Mouse (Mus musculus) lung, adult 18-20 months (tissue): ENCODE measurements around the gene Tle6.

ENCODE experiments used
- DNase-seq, 2 experiments: peaks; one replicate each; pipeline ENCODE4 v3.0.0; 2022; ENCODE audit warnings: mixed read lengths in 2 of 2

The Tle6 gene

GRCm38 (mm10) chr10:81559627-81560539 is 41.0 kb downstream of the Tle6 start:
- peak; percentile 70 to 76 for DNase-seq

GRCm38 (mm10) chr10:81559163-81559626 is 41.7 kb downstream of the Tle6 start, which contains the start of gene Aes:
Gene Aes, plus strand, starts transcription at chr10:81559488.
- peak; percentile 84 to 89 for DNase-seq

DNA sequence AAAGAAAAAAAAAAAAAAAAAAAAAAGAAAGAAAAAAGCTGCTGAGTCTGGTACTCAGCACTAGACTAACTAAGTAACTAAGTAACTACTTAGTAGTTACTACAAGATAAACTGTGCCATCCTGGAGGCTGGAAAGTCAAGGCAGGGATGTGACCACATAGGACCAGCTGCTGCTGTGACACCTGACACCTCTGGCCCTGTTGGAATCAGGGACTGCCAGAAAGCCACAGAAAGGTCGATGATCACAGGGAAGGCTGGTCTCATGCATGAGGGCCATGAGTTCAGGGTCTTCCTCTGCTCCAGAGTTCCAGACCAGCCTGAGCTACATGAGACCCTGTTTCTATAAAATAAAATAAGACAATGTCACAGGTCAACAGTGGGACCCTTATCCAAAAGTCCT is 43.4 kb downstream of the Tle6 start:
- no peak for DNase-seq

DNA sequence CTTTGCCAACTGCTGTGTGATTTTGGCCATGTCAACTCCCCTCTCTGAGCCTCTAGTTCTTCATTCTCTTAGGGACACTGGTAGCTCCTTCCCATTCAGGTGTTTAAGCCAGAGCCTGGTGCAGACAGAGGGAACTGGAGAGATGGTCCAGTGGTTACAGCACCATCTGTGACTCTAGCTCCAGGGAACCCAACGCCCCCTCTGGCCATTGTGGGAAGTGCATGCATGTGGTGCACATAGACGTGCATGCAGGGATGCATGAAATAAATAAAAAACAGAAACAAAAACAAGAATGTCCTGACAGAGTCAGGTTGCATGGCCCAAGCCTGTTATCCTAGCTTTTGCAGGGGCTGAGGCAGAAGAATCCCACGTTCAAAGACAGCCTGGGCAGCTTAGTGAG is 44.6 kb downstream of the Tle6 start:
- no peak for DNase-seq

GRCm38 (mm10) chr10:81553807-81554755 is 46.8 kb downstream of the Tle6 start:
- no peak for DNase-seq

GRCm38 (mm10) chr10:81553232-81553631 is 47.6 kb downstream of the Tle6 start:
- DNase-seq = no peak

DNA sequence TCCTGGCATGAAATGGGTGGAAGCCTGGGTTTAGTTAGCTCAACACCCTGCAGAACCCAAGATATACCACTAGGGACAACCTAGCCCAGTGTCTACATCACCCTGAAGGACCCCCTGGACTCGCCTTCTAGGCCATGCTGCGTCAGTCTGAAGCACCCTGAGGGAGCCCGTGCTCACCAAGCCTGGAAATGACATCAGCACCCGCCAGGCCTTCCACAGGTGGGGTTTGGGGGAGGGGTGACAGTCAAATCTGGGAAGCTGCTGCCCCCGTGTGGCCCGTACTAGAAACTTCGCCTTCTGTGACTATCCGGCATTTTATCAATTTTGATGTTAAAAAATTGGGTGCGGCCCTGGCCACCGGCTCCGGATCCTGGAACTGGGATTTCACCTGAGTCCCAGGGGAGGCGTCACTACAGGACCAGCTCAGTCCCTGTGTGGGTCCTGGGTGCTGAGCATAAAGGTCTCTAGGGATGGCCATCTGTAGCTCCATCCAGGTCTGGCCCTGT is 49.2 kb downstream of the Tle6 start:
- DNase-seq = peak; percentile 88 to 93

DNA sequence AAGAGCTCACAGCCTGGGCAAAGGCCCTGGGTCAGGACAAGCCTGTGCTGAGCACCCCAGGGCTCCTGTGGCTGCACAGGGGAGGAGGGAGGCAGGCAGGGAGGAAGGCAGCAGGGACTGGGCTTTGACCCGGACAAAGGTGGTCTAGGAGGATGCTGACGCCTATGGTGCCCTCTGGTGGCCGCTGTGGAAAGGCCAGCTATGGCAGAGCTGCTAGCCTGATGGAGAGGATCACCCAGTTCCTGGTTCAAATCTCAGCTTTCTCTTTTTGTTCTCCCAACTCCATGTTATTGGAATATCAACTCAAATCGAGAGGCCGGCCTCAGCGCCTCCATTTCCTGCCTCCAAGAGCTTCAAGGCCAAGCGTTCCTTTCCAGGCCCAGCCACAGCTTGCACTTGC is 50.6 kb downstream of the Tle6 start:
- DNase-seq = peak in 1 of 2 experiments; percentile 69

DNA sequence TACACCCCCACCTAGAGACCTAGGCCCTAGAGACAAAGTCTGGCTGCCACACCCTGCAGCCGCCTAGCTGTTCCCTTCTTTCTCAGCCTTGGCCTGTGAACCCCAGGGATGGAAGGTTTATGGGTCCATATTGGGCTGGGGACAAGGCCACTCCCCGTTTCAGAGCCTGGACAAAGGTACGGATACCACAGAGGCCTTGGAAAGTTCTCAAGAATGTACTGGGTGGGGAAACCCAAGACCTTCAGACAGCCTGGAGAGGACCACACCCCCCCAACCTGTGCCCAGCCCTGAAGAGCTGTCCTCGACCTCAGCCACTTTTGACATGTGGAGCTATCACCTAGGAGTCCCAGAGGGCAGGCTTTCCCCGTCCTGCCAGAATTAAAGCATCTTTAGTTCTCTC is 51.9 kb downstream of the Tle6 start:
- DNase-seq = peak in 1 of 2 experiments; percentile 62

DNA sequence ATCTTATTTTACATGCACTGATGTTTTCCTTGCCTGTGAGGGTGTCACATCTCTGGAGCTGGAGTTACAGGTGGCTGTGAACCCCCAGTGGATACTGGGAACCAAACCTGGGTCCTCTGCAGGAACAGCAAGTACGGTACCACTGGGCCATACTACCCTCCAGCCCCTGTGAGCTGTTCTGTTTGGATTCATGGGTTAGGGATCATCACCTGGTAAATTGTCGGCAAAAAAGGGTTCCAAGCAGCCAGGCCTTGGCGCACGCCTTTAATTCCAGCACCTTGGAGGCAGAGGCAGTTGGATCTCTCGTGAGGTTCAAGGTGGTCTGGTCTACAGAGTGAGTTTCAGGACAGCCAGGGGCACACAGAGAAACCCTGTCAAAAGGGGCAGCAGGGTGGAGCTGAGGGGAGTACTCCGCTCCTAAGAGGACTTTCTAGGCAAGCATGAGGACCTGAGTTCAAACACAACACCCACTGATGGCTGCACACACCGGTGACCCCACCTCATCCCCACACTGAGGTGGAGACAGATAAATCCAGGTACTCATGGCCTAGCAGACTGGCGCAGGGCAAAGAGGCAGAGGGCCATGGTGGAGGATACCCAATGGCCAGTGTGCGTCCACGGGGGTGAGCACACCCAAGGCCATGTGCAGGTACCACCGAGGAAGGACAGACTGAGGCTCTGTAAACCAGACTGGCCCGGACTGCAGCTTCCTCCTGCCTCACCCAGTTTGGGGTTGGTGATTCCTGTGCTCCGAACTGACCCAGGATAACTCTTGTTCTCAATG is 53.9 kb downstream of the Tle6 start:
- no peak for DNase-seq

DNA sequence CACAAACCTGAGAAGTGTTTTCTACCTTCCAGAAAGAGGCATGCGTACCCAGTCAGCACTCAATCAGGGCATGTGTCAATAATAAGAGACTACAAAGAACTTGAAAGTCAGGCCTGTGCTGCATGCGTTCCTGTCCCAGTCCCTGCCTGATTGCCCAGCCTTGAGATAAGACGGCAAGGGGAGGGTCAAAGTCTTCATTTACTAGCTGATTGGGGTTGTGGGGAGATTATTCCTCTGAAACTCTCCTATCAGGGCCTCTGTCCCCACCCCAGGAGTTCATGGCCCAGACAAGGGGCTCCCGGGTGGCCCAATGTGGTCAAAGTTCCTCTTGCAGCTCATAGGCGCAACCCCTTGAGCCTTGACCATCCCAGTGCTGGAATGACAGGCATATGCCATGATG is 54.5 kb downstream of the Tle6 start:
- DNase-seq = no peak

- peak; percentile 99 to 100 for DNase-seq
Measured at GRCm38 (mm10) chr10:81545161-81545747, 55.6 kb downstream of the Tle6 start, which contains the start of gene Gna11. Gene Gna11, minus strand, starts transcription at chr10:81545190.

GRCm38 (mm10) chr10:81544296-81545160 is 56.3 kb downstream of the Tle6 start:
- DNase-seq = peak in 1 of 2 experiments; percentile 32

DNA sequence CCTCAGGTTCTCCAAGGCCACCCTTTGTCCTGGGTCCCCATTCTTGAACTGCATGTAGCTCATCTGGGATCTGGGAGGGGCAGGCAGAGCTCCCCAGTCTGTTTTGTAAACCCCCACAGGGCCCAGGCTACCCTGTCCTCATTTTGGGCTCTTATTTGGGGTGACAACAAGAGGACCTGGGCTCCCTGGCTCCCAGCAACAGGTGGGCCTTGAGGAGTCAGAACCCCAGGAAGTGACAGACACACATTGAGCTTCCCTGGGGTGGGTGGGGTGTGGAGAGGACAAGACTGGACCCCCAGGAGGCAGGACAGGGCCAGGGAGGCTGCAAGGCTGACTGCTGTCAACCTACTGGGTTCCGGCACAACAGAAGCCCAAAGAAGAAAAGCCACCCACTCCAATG is 57.2 kb downstream of the Tle6 start:
- no peak for DNase-seq

- DNase-seq = no peak
Measured at GRCm38 (mm10) chr10:81542727-81543460, 58.0 kb downstream of the Tle6 start.

- DNase-seq = peak; percentile 71 to 73
Measured at GRCm38 (mm10) chr10:81541803-81542202, 59.1 kb downstream of the Tle6 start.

DNA sequence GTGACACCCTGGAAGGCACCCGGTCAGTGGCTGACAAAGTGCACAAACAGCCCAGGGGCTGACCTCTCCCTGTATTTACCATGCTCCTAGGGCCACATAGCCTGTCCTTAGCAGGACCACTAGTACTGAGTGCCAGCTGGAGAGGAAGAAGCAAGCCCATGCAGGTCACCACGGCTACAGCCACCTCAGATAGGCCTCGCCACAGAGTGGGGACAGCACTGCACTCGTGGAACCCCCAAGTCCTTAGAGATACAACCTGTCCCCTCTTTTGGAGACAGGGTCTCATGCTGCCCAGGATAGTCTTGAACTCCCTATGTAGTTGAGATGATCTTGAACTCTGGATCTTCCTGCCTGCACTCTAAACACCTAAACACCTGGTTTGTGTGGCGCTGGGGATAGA is 59.5 kb downstream of the Tle6 start:
- DNase-seq = no peak
